Mouse (Mus musculus) adrenal gland, postnatal 4 days (tissue): ENCODE measurements at regions not wholly inside any gene's neighbourhood (a gene's known extent, or its start where the extent isn't known, plus 50 kb on each side); places are given as distances from the start of the nearest gene placed in this dataset.
"Not testable (repeated sequence)": the region's sequence is repeated elsewhere in the genome, so short reads cannot be mapped to it uniquely, and the experiment has no call there.

Experiments used
- DNase-seq, 2 experiments: peaks; one replicate each; pipeline ENCODE4 v3.0.0; 2021 to 2022; ENCODE audit warnings: low spot score in 2 of 2, mixed read lengths in 2 of 2

- DNase-seq = not testable (repeated sequence)
Observed at GRCm38 (mm10) chr12:113994284-113994683, 450.6 kb downstream of the Adam6a start.

DNA sequence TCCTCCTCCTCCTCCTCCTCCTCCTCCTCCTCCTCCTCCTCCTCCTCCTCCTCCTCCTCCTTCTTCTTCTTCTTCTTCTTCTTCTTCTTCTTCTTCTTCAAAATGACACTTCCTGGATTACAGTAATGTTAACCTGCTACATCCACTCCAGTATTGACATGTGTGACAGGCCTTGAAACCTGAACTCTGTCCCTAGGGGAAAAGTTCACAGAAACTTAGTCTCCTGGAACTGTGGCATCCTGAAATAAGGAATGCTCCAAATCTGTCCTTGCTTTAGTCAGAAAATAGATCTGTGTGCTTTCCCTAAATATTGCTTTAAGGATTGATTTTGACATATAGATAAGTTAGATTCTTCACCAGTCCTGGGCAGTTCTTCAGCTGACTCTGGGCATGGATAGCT is 464.8 kb downstream of the Adam6a start:
- DNase-seq = not testable (repeated sequence)

DNA sequence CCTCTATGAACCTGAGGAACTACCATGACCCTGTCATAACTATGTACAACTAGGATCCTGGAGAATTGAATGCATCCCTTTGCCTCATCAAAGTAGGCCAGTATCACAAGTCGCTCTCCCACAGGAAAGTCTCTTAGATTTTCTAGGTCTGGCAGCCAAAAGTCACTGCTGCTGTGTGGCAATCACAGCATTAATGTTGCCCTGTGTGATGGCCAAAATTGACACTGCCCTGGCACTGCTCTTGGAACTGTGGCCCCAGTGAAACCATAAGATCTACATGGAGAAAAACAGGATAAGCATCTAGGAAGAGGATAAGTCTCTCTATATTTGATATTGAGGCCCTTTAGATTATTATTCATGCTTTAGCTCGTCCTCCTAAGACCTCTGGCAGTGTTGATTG is 465.7 kb downstream of the Adam6a start:
- no peak for DNase-seq

GRCm38 (mm10) chr12:114012860-114013259 is 469.2 kb downstream of the Adam6a start:
- peak; percentile 63 to 70 for DNase-seq

- not testable (repeated sequence) for DNase-seq
Observed at GRCm38 (mm10) chr12:114037011-114037410, 493.3 kb downstream of the Adam6a start.

GRCm38 (mm10) chr12:114047991-114048390 is 504.3 kb downstream of the Adam6a start:
- not testable (repeated sequence) for DNase-seq

GRCm38 (mm10) chr12:114053341-114053740 is 509.6 kb downstream of the Adam6a start:
- no peak for DNase-seq

DNA sequence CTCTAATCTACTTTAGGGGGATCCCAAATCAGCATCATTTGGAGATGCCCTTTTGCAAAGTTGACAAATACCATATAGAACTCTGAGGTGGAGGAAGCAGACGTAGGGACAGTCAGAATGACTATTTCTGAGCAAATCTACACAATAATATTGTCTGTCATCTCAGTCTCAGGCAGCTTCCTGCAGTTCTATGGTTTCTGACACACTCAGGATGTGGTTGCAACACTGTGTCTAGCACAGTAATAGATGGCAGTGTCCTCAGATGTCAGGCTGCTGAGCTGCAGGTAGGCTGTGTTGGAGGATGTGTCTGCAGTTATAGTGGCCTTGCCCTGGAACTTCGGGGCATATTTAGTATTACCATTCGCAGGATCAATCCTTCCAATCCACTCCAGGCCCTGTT is 515.9 kb downstream of the Adam6a start:
- DNase-seq = no peak

GRCm38 (mm10) chr12:114067166-114067565 is 523.5 kb downstream of the Adam6a start:
- DNase-seq = no peak

DNA sequence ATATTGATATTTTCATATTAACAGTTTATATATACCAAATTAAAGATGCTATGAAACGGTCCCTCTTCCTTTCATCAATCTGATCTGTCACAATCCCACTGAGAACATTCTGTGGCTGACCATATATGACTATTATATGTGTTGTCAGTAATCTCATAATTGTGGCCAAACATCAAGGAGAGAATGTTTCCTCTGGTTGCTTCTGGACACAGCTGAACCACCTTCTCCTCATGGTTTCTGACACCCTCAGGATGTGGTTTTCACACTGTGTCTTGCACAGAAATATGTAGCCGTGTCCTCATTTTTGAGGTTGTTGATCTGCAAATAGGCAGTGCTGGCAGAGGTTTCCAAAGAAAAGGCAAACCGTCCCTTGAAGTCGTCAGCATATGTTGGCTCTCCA is 565.0 kb downstream of the Adam6a start:
- not testable (repeated sequence) for DNase-seq

DNA sequence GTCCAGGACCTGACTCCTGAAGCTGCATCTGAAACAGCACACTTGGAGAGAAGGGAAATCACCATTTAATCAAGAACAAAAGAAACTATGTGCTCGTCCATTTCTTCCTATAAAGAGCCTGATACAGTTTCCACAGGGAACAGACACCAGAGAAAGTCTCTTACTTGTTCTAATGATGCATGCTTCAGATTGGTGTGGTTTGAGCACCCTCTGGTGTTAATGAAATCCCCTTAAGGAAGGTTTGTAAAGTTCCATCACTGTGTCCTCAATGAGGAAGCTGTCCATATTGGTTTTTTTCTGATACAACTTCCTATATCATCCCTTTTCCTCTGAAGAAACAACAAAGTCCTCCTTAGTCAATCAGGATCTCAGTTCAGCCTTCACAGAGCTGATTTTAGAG is 591.2 kb downstream of the Adam6a start:
- DNase-seq = no peak

DNA sequence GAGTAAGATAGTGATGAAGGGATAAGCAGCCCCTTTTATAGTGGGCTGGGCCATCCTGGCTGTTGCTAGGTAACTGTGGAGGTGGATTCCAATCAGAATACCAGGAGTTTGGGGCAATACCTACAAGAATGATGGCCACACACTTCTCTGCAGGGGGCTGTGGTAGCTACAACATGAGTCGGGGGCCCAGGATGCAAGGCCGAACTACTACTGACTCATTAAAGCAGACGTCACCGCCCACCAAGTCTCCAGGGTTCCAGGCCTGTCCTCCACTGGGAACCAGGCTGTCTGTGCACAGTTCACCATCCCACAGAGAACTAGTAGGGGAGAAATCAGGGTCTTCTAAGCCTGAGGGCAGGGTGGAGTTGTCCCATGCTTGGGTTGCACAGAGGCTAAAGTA is 605.1 kb downstream of the Adam6a start:
- DNase-seq = no peak

DNA sequence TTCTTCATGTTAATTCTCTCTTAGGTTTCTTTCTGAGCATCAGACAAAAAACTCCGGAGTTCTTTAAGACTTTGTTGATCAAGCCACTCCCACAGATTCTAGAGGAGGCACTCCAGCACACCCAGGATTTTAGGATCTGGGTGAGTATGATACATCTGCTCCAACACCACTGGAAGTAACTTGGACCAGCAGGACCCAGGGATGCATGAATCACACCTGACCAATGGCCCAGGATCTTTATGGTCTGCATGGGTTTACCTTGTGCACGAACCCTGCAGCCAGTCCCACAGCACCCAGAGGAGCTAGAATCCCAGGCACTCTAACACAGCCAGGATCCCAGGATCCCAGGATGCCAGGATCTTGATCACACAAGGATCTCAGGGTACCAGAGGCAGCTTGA is 628.6 kb downstream of the Adam6a start:
- no peak for DNase-seq

DNA sequence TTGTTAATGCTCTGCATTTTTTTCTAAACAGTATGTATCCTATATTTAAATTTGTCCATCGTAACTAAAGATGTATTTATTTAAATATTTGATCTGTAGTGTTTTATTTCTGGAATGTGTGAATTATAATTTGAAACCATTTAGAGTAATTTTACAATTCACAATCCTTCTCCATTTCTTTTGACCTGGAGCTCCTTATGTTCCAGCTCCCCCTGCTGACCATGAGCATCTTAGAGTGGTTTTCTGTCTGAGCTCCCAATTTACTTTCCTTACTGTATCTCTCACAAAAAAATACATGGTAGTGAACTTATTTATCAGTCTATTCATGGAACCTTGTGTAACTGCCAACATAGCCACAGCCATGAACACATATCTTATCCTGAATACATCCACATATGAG is 655.8 kb downstream of the Adam6a start:
- no peak for DNase-seq

- DNase-seq = no peak
Observed at GRCm38 (mm10) chr12:114222541-114222940, 678.8 kb downstream of the Adam6a start.
